ENCODE assay signal across 8 mouse cellular contexts in the genomic region with DNA sequence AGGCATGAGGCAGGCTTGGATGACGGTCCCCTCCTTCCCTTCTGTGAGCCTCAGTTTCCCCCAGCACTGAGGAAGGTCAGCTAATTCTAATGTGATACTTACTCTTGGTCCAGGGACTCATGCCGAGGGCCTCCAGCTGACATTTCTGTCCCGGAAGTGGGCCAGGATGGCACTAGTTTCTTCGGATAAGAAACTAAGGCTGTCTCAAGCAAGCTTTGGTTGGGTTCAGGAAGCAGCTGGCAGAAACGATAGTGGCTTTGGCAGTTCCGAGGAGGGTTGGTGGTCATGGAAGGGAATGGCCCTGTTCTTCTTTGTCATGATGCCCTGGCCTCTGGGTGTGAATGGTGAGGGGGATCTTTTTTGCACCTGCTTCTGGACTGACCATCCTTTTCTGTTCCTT. TPM values are rescaled to one million over a fixed set of nuclear protein-coding genes. Genes with fewer than 3 reads are reported as not detected.
DNase-seq lines count a peak whose midpoint lies in the region; ATAC-seq lines count a peak whose summit lies in the region.

No protein-coding gene starts in this region.

- H3K4me2 ChIP-seq in stomach, embryonic 15.5 days = peak overlapping the region; percentile 93

- no peaks in the 10 kb centered on the region for H3K27me3 ChIP-seq in stomach, embryonic 15.5 days (replicated peaks)

- H3K9me3 ChIP-seq in stomach, embryonic 15.5 days = no peaks in the 10 kb centered on the region

- peaks cover 20% of the 10 kb centered on the region for H3K4me1 ChIP-seq in stomach, embryonic 15.5 days

- H3K4me3 ChIP-seq in stomach, embryonic 15.5 days (replicated peaks) = peak overlapping the region; percentile 94

- DNase-seq in CD4-positive, CD25-positive, alpha-beta regulatory T cell, adult 2 months (ENCODE audit: low read depth, low spot score) = peak; percentile 36
- peak; percentile 37 for DNase-seq in thymus, postnatal 0 days (ENCODE audit: low spot score)
- DNase-seq in thymus, adult 18-20 months = no peak
- peak; percentile 31 for DNase-seq in liver
- no peak for DNase-seq in adrenal gland, postnatal 4 days (ENCODE audit: low spot score in 2 of 2)
- no peak for DNase-seq in right cerebral cortex, postnatal 4 days

- no peak overlapping the region for H3K27ac ChIP-seq in stomach, embryonic 15.5 days

- ATAC-seq in CD4-positive, CD25-positive, alpha-beta regulatory T cell, adult 4 months = no peak
- no peak for ATAC-seq in stomach, embryonic 15.5 days (ENCODE audit: insufficient read depth, low FRiP score, low read depth)

- H3K36me3 ChIP-seq in stomach, embryonic 15.5 days = peaks cover 22% of the 10 kb centered on the region

- H3K9ac ChIP-seq in stomach, embryonic 15.5 days = peak overlapping the region; percentile 76; the same call in 1 of the 2 replicates

- 54% methylated on average over 6 of the region's 6 CpGs for WGBS in stomach, embryonic 15.5 days

RNA-seq across cellular contexts. Expression of a gene that starts 1.1 kb away (rescaled TPM):
- 10 to 100 TPM; 22.0 to 27.0 TPM for polyA plus RNA-seq in CD4-positive, CD25-positive, alpha-beta regulatory T cell, adult 4 months (2017; shearing (Covaris generic))
- polyA plus RNA-seq in thymus, postnatal 0 days (2015; fragmentation: Nextera tagmentation; extraction: Ambion mirVana) = 30.4 and 37.2 TPM in 2 replicates
- polyA plus RNA-seq in stomach, embryonic 15.5 days (2015; fragmentation: Nextera tagmentation; extraction: Ambion mirVana) = 47.7 and 48.5 TPM in 2 replicates
- total RNA-seq in adrenal gland, postnatal 4 days (2021) = 10 to 100 TPM; 35.2 to 38.8 TPM

Comparison
In these comparisons a context has a peak if more than half of its experiments do, and no peak if none do; other contexts are left out.
1. DNase-seq: peak in CD4-positive, CD25-positive, alpha-beta regulatory T cell, adult 2 months (single experiment), thymus, postnatal 0 days (single experiment) and liver (single experiment); none in thymus, adult 18-20 months (0 of 2), adrenal gland, postnatal 4 days (0 of 2) and right cerebral cortex, postnatal 4 days (single experiment).